Mouse (Mus musculus) Muller cell, postnatal 12 days (primary cell): Measurements from ENCODE around the gene Ifne.
"Not testable (repeated sequence)": the region's sequence is repeated elsewhere in the genome, so short reads cannot be mapped to it uniquely, and the experiment has no call there.

Experiments used
- DNase-seq: peaks from one replicate; pipeline ENCODE4 v3.0.0-alpha.2; 2015; ENCODE audit errors: inconsistent ontology term

Gene Ifne

DNA sequence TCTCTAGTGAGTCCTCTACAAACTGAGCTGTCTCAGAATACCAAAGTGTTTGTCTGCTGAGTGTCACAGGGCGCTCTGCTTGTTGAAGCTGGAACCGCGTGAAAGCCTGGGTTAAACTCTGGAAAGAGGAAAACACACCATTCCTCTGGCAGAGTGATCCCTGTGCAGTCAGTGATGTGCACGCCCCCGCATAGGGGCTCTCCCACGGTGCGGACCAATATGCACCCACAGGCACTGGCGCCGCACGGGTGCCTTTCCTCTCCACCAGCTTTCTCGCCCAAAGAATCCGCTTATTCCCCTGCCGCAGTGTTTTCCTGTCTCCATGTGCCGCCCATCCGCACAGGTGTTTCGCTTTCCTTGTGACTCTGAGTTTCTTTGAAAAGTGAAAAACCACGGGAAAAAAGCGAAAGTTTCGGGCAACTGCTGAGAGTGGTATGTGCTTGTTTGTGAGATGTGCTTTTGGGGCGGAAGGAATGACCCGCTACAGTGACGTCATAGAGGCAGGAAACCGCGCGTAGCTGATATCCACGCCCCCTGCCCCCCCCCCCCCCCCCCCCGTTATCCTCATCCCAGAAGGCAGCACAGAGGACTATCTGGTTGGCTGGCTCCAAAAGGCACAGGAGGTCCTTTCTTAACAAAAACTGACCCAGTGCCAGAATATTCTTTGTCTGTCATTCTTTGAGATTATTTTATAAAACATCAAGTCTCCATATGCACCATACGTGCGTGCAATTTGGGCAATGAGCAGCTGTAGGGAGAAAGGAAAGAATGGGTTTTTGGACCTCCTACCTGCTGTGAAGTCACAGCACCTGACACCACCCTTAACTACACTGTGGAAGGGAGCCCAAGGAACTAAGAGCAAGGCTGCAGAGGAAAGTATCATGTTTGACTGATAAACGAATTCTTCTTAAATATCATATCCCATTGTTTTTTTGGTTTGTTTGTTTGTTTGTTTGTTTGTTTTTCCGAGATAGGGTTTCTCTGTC, 11.8 kb downstream of the Ifne start:
- peak; percentile 79 for DNase-seq

DNA sequence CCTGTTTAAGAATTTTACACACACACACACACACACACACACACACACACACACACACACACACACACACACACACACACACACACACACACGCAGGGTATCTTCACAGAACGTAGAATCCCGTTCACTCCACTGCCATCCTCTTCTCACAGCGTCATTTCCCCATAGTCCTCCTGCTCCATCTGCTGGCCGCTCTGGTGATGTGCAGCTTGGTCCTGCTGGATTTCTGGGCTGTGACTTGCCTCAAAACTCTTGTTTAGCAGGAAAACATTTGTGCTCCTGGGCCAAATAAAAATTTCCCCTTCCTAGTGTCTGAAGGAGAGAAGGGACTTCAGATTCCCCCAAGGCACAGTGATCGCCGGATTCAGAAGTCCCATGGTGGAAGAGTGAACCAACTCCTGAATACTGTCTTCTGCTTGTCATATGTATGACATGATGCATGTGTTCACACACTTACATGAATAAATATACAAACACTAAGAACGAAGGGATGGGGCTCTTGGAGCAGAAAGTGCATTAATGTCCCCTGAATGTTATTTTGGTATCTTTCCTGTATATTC, 12.6 kb downstream of the Ifne start:
- peak; percentile 73 for DNase-seq

DNA sequence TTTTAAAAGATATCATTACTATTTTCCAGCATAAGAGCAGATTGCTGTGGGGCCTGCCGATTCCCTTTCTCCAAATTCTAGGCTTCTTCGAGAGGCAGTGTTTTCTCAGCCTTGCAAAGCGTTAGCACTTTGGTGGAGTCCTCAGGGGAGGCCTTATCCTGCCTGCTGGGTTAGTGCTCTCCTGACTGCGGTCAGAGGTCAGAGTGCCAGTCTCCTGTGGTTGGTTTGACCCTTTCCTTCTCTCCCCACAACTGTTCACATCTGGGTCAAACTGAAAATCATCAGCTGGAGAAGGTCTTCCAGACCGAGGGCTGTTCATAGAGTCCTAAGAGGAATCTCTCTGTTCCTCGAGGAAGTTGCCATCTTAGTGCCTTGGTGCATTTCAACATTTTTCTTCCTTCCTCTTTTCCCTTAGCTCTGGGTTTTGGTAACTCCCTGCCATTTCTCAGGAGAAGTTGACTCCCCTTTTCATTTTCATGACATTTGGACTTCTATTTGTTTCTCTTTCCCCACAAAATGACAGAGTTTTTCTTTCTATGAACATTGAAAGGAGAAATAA, 14.9 kb downstream of the Ifne start:
- no peak for DNase-seq

DNA sequence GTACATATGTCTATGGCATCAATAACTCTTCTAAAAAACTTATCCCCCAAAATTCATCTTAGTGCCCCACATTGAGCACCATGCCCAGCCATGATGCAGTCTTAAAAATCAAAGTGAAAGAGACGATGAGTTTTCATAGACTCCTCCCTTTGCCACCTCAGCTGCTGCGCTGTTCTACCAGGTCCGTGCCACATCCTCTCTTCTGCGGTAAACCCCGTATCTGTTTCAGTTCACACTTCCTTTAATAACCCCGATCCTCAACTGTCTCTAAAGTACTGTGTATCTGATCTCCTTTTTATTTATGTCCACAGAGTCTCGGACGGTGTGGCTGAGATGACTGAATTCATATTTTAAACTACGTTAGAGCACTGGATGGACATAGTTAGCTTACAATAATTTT, 15.4 kb downstream of the Ifne start:
- DNase-seq, result no peak

DNA sequence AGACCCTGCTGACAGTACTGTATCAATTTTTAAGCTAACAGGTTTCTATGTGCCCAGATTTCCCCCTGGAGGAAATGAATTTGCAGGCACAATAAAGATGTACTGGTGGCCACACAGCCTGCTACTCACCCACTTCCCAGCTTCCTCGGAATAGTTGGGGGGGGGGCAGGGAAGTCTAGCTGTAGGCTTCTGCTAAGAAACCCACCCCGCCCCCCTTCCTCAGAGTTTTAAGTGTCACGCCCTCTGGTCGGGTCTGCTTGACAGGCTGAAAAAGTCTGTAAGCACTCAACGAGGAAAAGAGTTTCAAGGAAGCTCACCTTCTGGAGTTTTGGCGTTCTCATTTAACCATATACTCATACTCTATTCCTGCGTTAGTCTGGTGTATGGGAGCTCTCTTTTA, 16.7 kb downstream of the Ifne start:
- DNase-seq, result no peak

DNA sequence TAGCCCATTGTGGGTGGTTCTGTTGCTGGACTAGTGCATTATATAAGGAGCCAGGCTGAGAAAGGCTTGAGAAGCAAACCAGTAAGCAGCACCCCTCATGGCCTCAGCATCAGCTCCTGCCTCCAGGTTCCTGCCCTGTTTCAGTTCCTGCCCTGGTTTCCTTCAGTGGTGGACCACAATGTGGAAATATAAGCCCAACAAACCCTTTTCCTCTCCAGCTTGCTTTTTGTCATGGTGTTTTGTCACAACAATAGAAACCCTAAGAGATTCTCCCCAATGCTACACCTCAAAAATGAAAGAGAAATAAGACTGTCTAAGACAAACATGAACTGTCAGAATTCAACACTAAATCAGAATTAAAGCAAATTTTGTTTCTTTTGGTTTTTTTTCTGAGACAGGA, 20.8 kb downstream of the Ifne start:
- no peak for DNase-seq

DNA sequence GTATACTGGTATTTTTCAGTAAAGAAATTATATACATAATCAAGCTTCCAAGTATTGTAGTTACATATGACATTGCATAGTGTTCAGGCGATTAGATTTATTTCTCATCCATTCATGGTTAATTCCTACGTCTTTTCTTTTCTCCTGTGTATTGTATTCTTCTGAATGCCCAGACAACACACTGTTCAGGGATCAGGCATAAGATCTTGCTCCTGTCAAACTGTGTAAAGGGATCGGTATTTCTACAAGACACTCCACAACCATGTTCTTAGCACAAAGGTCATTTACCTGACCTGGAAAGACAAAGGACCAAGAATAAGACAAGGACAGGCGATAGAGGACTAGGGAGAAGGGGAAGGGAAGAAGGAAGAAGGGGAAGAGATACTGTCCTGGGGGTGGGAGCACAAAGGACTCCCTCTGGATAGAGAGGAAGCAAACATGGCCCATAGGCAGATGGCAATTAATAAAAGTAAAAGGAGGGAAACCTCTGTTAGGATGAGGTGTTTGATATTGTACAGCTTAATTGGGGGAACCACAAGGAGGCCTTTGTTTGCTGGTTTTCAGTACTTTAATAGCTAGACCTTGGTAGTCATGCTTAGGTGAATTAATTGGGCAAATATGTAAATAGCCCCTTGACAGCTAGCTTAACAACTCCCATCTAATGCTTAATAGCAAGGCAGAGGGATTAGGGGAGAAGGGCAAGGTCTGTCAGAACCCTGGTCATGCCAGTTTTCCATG, 28.8 kb downstream of the Ifne start:
- no peak for DNase-seq

DNA sequence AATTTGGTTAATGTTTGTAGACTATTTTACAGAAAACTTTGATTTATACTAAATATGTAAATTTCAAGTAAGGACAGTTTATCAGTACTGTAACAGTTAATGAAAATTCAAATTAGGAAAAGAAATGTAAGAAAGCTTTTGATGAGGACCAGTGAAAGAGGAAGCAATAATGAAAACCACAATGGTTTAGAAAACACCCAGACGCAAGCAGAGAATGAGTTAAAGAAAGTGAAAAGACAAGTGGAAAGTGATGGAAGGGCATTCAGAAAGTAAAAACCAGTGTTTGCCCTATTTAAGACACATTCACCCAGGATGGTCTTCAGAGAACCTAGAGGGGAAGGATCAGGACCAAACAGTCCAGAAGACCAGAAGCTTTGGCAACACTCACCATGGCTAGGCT, 30.3 kb downstream of the Ifne start, which contains the start of gene Ifna1:
Gene Ifna1 (plus strand): TSS at position 390 of the 400 bp plus-strand sequence.
- DNase-seq, result no peak

DNA sequence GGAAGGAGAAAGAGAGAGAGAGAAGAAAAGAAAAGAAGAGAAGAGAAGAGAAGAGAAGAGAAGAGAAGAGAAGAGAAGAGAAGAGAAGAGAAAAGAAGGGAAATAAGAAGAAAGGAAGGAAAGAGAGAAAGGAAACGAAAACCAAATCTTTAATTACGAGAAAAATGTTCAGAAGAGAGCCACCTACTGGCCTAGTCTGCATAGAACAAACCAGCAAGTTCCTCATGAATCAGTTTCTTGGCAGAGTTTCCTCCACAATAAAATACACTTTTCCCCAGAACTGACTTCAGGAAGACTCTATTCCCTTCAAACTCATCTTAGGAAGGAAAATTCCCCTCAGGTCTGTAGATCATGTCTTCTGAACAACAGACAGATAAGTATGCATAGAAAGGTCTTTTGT, 34.7 kb downstream of the Ifne start:
- DNase-seq, result peak; percentile 6

DNA sequence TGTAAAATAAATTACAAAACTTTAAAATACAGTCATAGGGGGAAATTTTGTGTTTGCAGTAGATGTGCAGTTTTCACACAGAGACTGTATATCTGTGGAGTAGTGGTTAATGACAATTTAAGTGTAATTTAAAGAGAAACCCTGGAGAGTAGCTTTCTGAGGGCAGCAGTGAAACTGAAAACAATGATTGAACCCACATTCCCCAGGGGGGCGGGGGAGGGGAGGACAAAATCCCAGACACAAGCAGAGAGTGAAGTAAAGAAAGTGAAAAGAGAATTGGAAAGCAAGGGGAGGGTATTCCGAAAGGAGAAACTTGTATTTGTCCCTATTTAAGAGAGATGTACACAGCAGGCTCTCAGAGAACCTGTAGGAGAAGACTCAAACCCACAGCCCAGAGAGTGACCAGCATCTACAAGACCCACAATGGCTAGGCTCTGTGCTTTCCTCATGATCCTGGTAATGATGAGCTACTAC, 38.5 kb downstream of the Ifne start, which contains the start of gene Ifna4:
Gene Ifna4 (plus strand): TSS at position 424 of the 474 bp plus-strand sequence.
- DNase-seq, result no peak

DNA sequence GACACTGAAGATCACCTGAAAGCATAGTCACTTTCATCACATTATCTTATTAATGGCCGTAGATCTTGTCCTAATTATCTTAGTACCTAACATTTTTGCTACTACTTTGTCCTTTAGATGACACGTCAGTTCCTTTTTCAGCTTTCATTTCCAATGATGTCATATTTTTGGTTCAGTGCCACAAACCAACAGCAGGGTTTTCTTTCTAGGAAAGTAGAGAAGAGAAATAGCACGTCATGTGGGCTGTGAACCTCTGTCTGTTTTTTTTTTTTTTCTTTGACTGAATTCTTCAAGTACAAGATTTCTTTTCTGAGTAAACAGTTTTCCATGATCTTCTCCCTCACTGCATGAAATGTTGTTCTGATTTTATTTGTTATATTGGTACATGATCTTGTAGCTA, 39.9 kb downstream of the Ifne start:
- no peak for DNase-seq

DNA sequence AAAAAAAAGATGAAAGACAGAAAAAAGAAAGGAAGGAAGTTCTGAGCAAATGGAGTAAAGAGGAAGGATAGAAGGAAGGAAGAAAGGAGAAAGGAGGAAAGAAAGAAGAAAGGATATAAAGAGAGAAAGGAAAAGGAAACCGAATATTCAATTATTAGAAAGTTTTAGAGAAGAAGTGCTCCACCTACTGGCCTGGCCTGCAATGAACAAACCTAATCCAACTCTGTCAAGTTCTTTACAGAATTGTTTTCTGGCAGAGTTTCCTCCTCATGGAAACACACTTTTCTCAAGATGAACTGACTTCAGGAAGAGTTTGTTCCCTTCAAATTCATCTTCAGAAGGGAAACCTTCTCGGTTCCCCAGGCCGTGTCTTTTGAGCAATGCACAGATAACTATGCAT, 41.2 kb downstream of the Ifne start:
- no peak for DNase-seq

DNA sequence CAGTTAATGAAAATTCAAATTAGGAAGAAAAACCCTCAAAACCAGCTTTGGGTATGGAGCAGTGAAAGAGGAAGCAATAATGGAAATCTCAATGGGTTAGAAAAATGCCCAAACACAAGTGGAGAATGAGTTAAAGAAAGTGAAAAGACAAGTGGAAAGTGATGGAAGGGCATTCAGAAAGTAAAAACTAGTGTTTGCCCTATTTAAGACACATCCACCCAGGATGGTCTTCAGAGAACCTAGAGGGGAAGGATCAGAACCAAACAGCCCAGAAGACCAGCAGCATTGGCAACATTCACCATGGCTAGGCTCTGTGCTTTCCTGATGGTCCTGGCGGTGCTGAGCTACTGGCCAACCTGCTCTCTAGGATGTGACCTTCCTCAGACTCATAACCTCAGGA, 44.8 kb downstream of the Ifne start, which contains the start of gene Ifna5:
Gene Ifna5 (plus strand): TSS at position 301 of the 400 bp plus-strand sequence.
- not testable (repeated sequence) for DNase-seq

DNA sequence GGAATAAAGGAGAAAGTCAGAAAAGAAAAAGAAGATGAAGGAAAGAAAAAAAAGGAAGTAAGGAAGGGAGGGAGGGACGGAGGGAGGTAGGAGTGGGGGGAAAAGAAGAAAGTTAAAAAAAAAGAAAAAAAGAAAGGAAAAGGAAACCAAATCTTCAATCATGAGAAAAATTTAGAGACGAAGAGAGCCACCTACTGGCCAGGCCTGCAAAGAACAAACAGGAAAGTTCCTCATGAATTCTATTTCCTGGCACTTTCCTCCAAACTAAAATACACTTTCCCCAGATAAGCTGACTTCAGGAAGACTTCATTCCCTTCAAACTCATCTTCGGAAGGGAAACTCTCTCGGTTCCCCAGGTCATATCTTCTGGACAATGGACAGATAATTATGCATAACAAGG, 49.5 kb downstream of the Ifne start:
- DNase-seq, result no peak
